Mouse (Mus musculus): ENCODE data around the gene Adgrl2.

DNA sequence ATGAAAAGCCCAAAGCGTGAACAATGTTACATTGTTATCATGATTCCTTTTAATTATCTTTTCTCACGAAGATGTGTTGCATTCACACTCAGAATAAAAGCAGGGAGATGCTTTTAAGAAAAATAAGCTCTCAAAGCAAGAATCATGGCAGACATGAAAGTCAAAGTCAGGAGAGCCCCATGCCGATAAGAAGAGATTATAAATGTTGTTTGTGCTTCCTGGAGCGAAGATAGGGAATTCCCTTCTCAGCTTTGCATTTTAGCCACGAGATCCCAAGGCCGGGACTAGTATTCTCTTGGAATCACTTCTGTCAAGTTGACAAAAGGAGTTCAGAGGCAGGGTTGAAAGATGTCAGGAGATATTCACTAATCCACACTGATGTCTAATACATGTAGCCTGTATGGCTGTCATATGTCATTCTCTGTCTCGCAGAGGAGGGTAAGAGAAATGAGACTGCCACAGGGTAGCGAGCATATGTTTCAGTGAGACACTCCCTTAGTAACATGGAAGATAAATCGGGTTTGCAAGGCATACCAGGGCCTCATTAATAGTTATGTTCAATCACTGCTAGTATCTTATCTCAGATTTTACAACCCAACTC is 42.5 kb downstream of the Adgrl2 start:
- TF ChIP-seq CTCF (IDR thresholded peaks at IDR 0.05; ENCODE audit: low read depth) (no peak), EP300 (IDR thresholded peaks at IDR 0.05; ENCODE audit: low read depth) (no peak)
